Mouse (Mus musculus) midbrain, embryonic 15.5 days (tissue): Measurements from ENCODE around the gene Vwf. TPM values are rescaled to one million over a fixed set of nuclear protein-coding genes. Genes with fewer than 3 reads are reported as not detected.

Source experiments
- ATAC-seq: fragments of 200-750 bp; cut with Nextera tagmentation; replicated peaks from 2 replicates; pipeline ENCODE4 v1.8.0; 2017; ENCODE audit warnings: moderate TSS enrichment
- H3K27ac ChIP-seq: fragments of 300-500 bp; sonication (generic); 2 replicates; pipeline ENCODE4 v1.5.1; 2015; ENCODE audit warnings: mild to moderate bottlenecking, inconsistent platforms
- H3K27me3 ChIP-seq: fragments of 300-500 bp; sonication (generic); replicated peaks from 2 replicates; pipeline ENCODE4 v1.6.1; 2015; ENCODE audit warnings: inconsistent platforms
- H3K36me3 ChIP-seq: fragments of 300-500 bp; sonication (generic); replicated peaks from 2 replicates; pipeline ENCODE4 v1.6.1; 2015; ENCODE audit warnings: inconsistent platforms
- H3K4me1 ChIP-seq: fragments of 300-500 bp; sonication (generic); 2 replicates; pipeline ENCODE4 v1.6.1; 2015; ENCODE audit warnings: inconsistent platforms
- H3K4me2 ChIP-seq: fragments of 300-500 bp; sonication (generic); 2 replicates; pipeline ENCODE4 v1.6.1; 2015; ENCODE audit warnings: inconsistent platforms, mild to moderate bottlenecking, moderate library complexity
- H3K4me3 ChIP-seq: fragments of 300-500 bp; sonication (generic); 2 replicates; pipeline ENCODE4 v1.5.1; 2015; ENCODE audit warnings: mild to moderate bottlenecking, inconsistent platforms
- H3K9ac ChIP-seq: fragments of 300-500 bp; sonication (generic); 2 replicates; pipeline ENCODE4 v1.6.1; 2015; ENCODE audit warnings: mild to moderate bottlenecking, inconsistent platforms
- H3K9me3 ChIP-seq: fragments of 300-500 bp; sonication (generic); 2 replicates; pipeline ENCODE4 v1.6.1; 2016; ENCODE audit warnings: inconsistent platforms
- WGBS: fragments of 180-500 bp; shearing (Covaris S2); methylation state at CpG from one replicate; pipeline ENCODE4 v1.1.7; 2015; ENCODE audit warnings: mixed read lengths; 5-methylcytosine and 5-hydroxymethylcytosine counted together
- polyA plus RNA-seq: library from polyadenylated mRNA; unstranded; fragments of >200 nt; fragmentation: Nextera tagmentation; extraction: Ambion mirVana; gene quantifications from 2 replicates; pipeline ENCODE4 v1.2.1, GENCODE M21; 2015

Gene Vwf
- polyA plus RNA-seq = 10.8 and 11.3 TPM in 2 replicates

- Histone ChIP-seq H3K4me2 (no peak within 1 kb of the TSS), H3K27ac (no peak within 1 kb of the TSS), H3K4me3 (no peak within 1 kb of the TSS), H3K9me3 (no peaks in the 10 kb centered on the region), H3K4me1 (no peaks in the 10 kb centered on the region), H3K36me3 (no peaks in the 10 kb centered on the region), H3K27me3 (no peaks in the 10 kb centered on the region), H3K9ac (no peak within 1 kb of the TSS)
- no peak for ATAC-seq
- 88% methylated on average over 6 of the region's 6 CpGs for WGBS
These were observed at the start of gene Vwf for GRCm38 (mm10) chr6:125546474-125546873. Vwf (plus strand) TSS chr6:125546774.

DNA sequence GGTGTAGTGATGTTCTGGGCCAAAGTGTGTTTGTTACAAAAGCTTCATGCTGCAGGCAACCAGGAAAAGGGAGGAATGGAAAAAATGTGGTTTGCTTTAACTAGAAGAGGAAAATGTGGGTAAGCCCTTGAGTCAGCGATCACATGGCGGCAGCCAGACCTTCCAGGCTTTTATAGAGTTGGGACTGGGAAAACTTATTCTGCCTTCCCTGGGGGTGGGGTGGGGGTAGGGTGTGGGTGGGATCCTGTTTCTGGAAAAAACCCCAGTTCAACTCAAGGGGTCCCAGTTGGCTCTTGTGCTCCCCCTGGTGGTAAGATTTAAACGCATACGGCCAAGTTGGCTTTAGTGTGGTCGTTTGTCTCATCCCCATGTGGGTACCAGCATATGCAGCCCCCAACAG lies 48.5 kb upstream of the Vwf start:
- Histone ChIP-seq H3K4me2 (no peak overlapping the region), H3K27me3 (peaks cover 13% of the 10 kb centered on the region), H3K27ac (no peak overlapping the region), H3K36me3 (no peaks in the 10 kb centered on the region), H3K9me3 (no peaks in the 10 kb centered on the region), H3K4me3 (no peak overlapping the region), H3K4me1 (peaks cover 15% of the 10 kb centered on the region), H3K9ac (no peak overlapping the region)
- WGBS = 47% methylated on average over 5 of the region's 5 CpGs
- ATAC-seq = no peak

- no peak for ATAC-seq
- Histone ChIP-seq H3K27me3 (no peaks in the 10 kb centered on the region), H3K4me2 (no peak overlapping the region), H3K27ac (no peak overlapping the region), H3K9me3 (no peaks in the 10 kb centered on the region), H3K4me1 (no peaks in the 10 kb centered on the region), H3K4me3 (no peak overlapping the region), H3K9ac (no peak overlapping the region), H3K36me3 (no peaks in the 10 kb centered on the region)
- 96% methylated on average over 11 of the region's 11 CpGs for WGBS
These were observed 43.3 kb upstream of the Vwf start for GRCm38 (mm10) chr6:125503186-125503802.

- no peak for ATAC-seq
- no peaks in the 10 kb centered on the region for H3K9me3 ChIP-seq
- WGBS = 45% methylated on average over 3 of the region's 3 CpGs
- no peaks in the 10 kb centered on the region for H3K36me3 ChIP-seq
- no peak overlapping the region for H3K9ac ChIP-seq
- H3K4me3 ChIP-seq = no peak overlapping the region
- H3K27me3 ChIP-seq = no peaks in the 10 kb centered on the region
- H3K4me2 ChIP-seq = no peak overlapping the region
- no peaks in the 10 kb centered on the region for H3K4me1 ChIP-seq
- no peak overlapping the region for H3K27ac ChIP-seq
These were observed 41.8 kb upstream of the Vwf start for GRCm38 (mm10) chr6:125504622-125505355.

DNA sequence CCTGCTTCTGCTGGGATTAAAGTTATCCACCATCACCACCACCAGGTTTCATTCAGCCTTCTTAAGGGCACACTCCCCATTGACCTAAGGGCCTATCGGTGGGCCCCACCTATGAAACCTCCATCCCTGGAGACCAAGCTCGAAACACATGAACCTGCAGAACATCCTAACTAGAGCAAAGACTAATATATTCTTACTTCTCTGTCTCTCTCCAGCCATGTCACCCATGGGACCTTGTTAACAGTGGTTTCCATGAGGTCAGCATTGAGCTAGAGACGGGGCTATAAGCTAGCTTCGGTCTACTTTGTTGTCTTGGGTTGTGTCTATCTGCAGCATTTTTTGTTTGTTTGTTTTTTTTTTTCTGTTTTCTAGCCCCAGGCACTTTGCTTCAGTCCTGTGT lies 40.1 kb upstream of the Vwf start:
- no peak overlapping the region for H3K4me3 ChIP-seq
- no peak overlapping the region for H3K27ac ChIP-seq
- H3K27me3 ChIP-seq = no peaks in the 10 kb centered on the region
- H3K4me1 ChIP-seq = no peaks in the 10 kb centered on the region
- no peak for ATAC-seq
- 84% methylated on average over 4 of the region's 4 CpGs for WGBS
- H3K9me3 ChIP-seq = no peaks in the 10 kb centered on the region
- no peak overlapping the region for H3K9ac ChIP-seq
- H3K36me3 ChIP-seq = no peaks in the 10 kb centered on the region
- H3K4me2 ChIP-seq = no peak overlapping the region

DNA sequence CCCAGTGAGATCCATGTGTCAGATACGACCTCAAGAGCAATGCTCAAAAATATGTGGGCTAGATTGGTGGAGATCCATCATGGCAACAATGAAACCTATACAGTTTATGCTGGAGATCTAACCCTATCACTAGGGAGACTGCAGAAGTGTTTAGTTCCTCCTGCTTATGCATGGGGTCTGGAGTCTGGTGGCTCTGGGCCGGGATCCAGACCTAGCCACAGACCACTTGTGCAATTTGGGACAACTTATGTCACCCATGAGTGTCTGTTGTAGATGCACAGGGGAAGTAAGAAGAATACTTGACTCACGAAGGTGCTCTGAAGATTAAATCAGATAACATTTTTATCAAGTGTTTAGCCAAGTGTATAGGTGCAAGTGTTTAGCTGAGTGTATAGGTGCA lies 36.8 kb upstream of the Vwf start:
- no peak for ATAC-seq

GRCm38 (mm10) chr6:125510645-125511044 lies 35.9 kb upstream of the Vwf start:
- Histone ChIP-seq H3K27me3 (no peaks in the 10 kb centered on the region), H3K9ac (no peak overlapping the region), H3K4me3 (no peak overlapping the region), H3K27ac (no peak overlapping the region), H3K9me3 (no peaks in the 10 kb centered on the region), H3K4me1 (no peaks in the 10 kb centered on the region), H3K36me3 (no peaks in the 10 kb centered on the region), H3K4me2 (no peak overlapping the region)
- ATAC-seq = no peak

More for the DNA sequence above, 36.8 kb upstream of the Vwf start:
- no peaks in the 10 kb centered on the region for H3K9me3 ChIP-seq
- no peaks in the 10 kb centered on the region for H3K27me3 ChIP-seq
- no peak overlapping the region for H3K27ac ChIP-seq
- H3K4me2 ChIP-seq = no peak overlapping the region
- H3K4me3 ChIP-seq = no peak overlapping the region
- H3K36me3 ChIP-seq = no peaks in the 10 kb centered on the region
- H3K9ac ChIP-seq = no peak overlapping the region
- WGBS = 84% methylated on average over 3 of the region's 3 CpGs
- no peaks in the 10 kb centered on the region for H3K4me1 ChIP-seq

GRCm38 (mm10) chr6:125511196-125511595 lies 35.4 kb upstream of the Vwf start:
- no peak for ATAC-seq
- Histone ChIP-seq H3K4me3 (no peak overlapping the region), H3K27me3 (no peaks in the 10 kb centered on the region), H3K9ac (no peak overlapping the region), H3K9me3 (no peaks in the 10 kb centered on the region), H3K36me3 (no peaks in the 10 kb centered on the region), H3K27ac (no peak overlapping the region), H3K4me1 (no peaks in the 10 kb centered on the region), H3K4me2 (no peak overlapping the region)
- WGBS = 88% methylated on average over 7 of the region's 7 CpGs

- Histone ChIP-seq H3K4me1 (no peaks in the 10 kb centered on the region), H3K9me3 (no peaks in the 10 kb centered on the region), H3K36me3 (no peaks in the 10 kb centered on the region), H3K9ac (no peak overlapping the region), H3K27me3 (no peaks in the 10 kb centered on the region), H3K27ac (no peak overlapping the region), H3K4me2 (no peak overlapping the region), H3K4me3 (no peak overlapping the region)
- WGBS = 52% methylated on average over 6 of the region's 6 CpGs
- no peak for ATAC-seq
These were observed 33.5 kb upstream of the Vwf start for GRCm38 (mm10) chr6:125512950-125513596.

DNA sequence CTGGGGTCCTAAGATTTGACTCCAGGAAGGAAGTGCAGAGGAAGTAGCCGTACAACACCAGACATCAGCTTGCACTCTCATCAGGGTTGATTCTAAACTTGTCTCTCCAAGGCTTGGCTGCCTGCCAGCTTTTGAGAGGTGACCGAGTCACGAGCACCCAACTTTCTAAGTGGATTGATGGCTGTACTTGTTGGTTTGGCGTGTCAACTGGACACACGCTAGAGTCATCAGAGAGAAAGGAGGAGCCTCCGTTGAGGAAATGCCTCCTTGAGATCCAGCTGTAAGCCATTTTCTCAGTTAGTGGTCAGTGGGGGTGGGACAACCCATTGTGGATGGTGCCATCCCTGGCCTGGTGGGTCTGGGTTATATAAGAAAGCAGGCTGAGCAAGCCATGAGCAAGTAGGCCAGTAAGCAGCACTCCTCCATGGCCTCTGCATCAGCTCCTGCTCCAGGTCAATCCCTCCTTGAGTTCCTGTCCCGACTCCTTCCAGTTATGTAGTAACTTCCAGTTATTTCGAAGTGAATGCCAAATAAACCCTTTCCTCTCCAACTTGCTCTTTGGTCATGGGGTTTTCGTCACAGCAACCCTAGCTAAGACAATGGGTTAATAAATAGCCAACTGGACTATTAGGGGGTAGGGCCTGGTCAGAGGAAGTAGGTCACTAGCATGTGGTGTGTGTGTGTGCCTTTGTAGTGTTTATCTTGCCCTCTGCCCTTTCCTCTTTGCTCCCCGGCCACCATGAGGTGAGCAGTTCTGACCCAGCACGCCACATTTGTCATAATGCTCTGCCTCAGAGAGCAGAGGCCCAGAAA lies 30.9 kb upstream of the Vwf start:
- ATAC-seq = no peak
- H3K27me3 ChIP-seq = no peaks in the 10 kb centered on the region
- 87% methylated on average over 11 of the region's 11 CpGs for WGBS
- no peak overlapping the region for H3K9ac ChIP-seq
- no peak overlapping the region for H3K4me3 ChIP-seq
- H3K9me3 ChIP-seq = no peaks in the 10 kb centered on the region
- no peaks in the 10 kb centered on the region for H3K36me3 ChIP-seq
- no peak overlapping the region for H3K27ac ChIP-seq
- H3K4me2 ChIP-seq = no peak overlapping the region
- no peaks in the 10 kb centered on the region for H3K4me1 ChIP-seq

- no peak overlapping the region for H3K4me3 ChIP-seq
- no peak overlapping the region for H3K27ac ChIP-seq
- H3K36me3 ChIP-seq = no peaks in the 10 kb centered on the region
- H3K9ac ChIP-seq = no peak overlapping the region
- no peak overlapping the region for H3K4me2 ChIP-seq
- no peaks in the 10 kb centered on the region for H3K4me1 ChIP-seq
- 60% methylated on average over 5 of the region's 5 CpGs for WGBS
- ATAC-seq = no peak
- no peaks in the 10 kb centered on the region for H3K9me3 ChIP-seq
- no peaks in the 10 kb centered on the region for H3K27me3 ChIP-seq
These were observed 24.9 kb upstream of the Vwf start for GRCm38 (mm10) chr6:125521558-125522193.

- no peak overlapping the region for H3K9ac ChIP-seq
- no peak overlapping the region for H3K4me2 ChIP-seq
- H3K9me3 ChIP-seq = no peaks in the 10 kb centered on the region
- no peak overlapping the region for H3K27ac ChIP-seq
- H3K4me3 ChIP-seq = no peak overlapping the region
- 91% methylated on average over 6 of the region's 6 CpGs for WGBS
- no peaks in the 10 kb centered on the region for H3K27me3 ChIP-seq
- H3K4me1 ChIP-seq = no peaks in the 10 kb centered on the region
- no peak for ATAC-seq
- no peaks in the 10 kb centered on the region for H3K36me3 ChIP-seq
These were observed 22.5 kb upstream of the Vwf start for GRCm38 (mm10) chr6:125524027-125524426.
